Mouse (Mus musculus): ENCODE data around the gene Trim66. TPM values are rescaled to one million over a fixed set of nuclear protein-coding genes. Genes with fewer than 3 reads are reported as not detected.

The Trim66 gene
- polyA plus RNA-seq, 1 experiment from 2014 or later = 0.01 TPM

- DNase-seq (no peak), ATAC-seq (ENCODE audit: low read depth) (no peak)
- H3K27me3 ChIP-seq = peaks cover 28% of the 10 kb centered on the region
- no peak overlapping the region for H3K9ac ChIP-seq
- H3K27ac ChIP-seq = no peak overlapping the region
- H3K4me2 ChIP-seq = no peak overlapping the region
- 60% methylated on average over 18 of the region's 18 CpGs for WGBS (ENCODE audit: insufficient replicate concordance)
- H3K36me3 ChIP-seq = no peaks in the 10 kb centered on the region
- H3K9me3 ChIP-seq (replicated peaks) = no peaks in the 10 kb centered on the region
- no peaks in the 10 kb centered on the region for H3K4me1 ChIP-seq (replicated peaks)
- no peak overlapping the region for H3K4me3 ChIP-seq (replicated peaks)
Observed at GRCm38 (mm10) chr7:109492616-109493318, 15.2 kb downstream of the Trim66 start.

GRCm38 (mm10) chr7:109484221-109484620 lies 23.7 kb downstream of the Trim66 start:
- no peaks in the 10 kb centered on the region for H3K4me1 ChIP-seq (replicated peaks)
- no peaks in the 10 kb centered on the region for H3K27me3 ChIP-seq
- H3K9me3 ChIP-seq (replicated peaks) = no peaks in the 10 kb centered on the region
- H3K36me3 ChIP-seq = no peaks in the 10 kb centered on the region
- no peak for DNase-seq
- no peak overlapping the region for H3K9ac ChIP-seq
- no peak for ATAC-seq (ENCODE audit: low read depth)
- no peak overlapping the region for H3K4me2 ChIP-seq
- WGBS (ENCODE audit: insufficient replicate concordance) = 61% methylated on average over 5 of the region's 5 CpGs
- no peak overlapping the region for H3K4me3 ChIP-seq (replicated peaks)
- no peak overlapping the region for H3K27ac ChIP-seq

GRCm38 (mm10) chr7:109480765-109481197 lies 27.2 kb downstream of the Trim66 start:
- no peaks in the 10 kb centered on the region for H3K36me3 ChIP-seq
- H3K9ac ChIP-seq = no peak overlapping the region
- H3K4me2 ChIP-seq = no peak overlapping the region
- ATAC-seq (ENCODE audit: low read depth) (no peak), DNase-seq (no peak)
- 48% methylated on average over 7 of the region's 7 CpGs for WGBS (ENCODE audit: insufficient replicate concordance)
- H3K9me3 ChIP-seq (replicated peaks) = no peaks in the 10 kb centered on the region
- H3K27me3 ChIP-seq = no peaks in the 10 kb centered on the region
- no peaks in the 10 kb centered on the region for H3K4me1 ChIP-seq (replicated peaks)
- H3K4me3 ChIP-seq (replicated peaks) = no peak overlapping the region
- no peak overlapping the region for H3K27ac ChIP-seq

GRCm38 (mm10) chr7:109477926-109478325 lies 30.0 kb downstream of the Trim66 start:
- 71% methylated on average over 3 of the region's 3 CpGs for WGBS (ENCODE audit: insufficient replicate concordance)
- H3K9ac ChIP-seq = no peak overlapping the region
- H3K36me3 ChIP-seq = no peaks in the 10 kb centered on the region
- no peaks in the 10 kb centered on the region for H3K27me3 ChIP-seq
- no peaks in the 10 kb centered on the region for H3K4me1 ChIP-seq (replicated peaks)
- H3K4me3 ChIP-seq (replicated peaks) = no peak overlapping the region
- no peak overlapping the region for H3K4me2 ChIP-seq
- DNase-seq = no peak
- no peak overlapping the region for H3K27ac ChIP-seq
- ATAC-seq (ENCODE audit: low read depth) = no peak
- no peaks in the 10 kb centered on the region for H3K9me3 ChIP-seq (replicated peaks)

GRCm38 (mm10) chr7:109470700-109471099 lies 37.2 kb downstream of the Trim66 start:
- no peaks in the 10 kb centered on the region for H3K27me3 ChIP-seq
- H3K4me1 ChIP-seq (replicated peaks) = no peaks in the 10 kb centered on the region
- no peaks in the 10 kb centered on the region for H3K36me3 ChIP-seq
- no peak overlapping the region for H3K27ac ChIP-seq
- H3K9ac ChIP-seq = no peak overlapping the region
- ATAC-seq (ENCODE audit: low read depth) (no peak), DNase-seq (no peak)
- no peak overlapping the region for H3K4me2 ChIP-seq
- H3K4me3 ChIP-seq (replicated peaks) = no peak overlapping the region
- 42% methylated on average over 4 of the region's 4 CpGs for WGBS (ENCODE audit: insufficient replicate concordance)
- H3K9me3 ChIP-seq (replicated peaks) = no peaks in the 10 kb centered on the region

- no peaks in the 10 kb centered on the region for H3K36me3 ChIP-seq
- 51% methylated on average over 6 of the region's 6 CpGs for WGBS (ENCODE audit: insufficient replicate concordance)
- DNase-seq = no peak
Observed at GRCm38 (mm10) chr7:109468262-109468701, 39.7 kb downstream of the Trim66 start.

GRCm38 (mm10) chr7:109467591-109467990 lies 40.3 kb downstream of the Trim66 start:
- WGBS (ENCODE audit: insufficient replicate concordance) = 23% methylated on average over 2 of the region's 2 CpGs
- no peaks in the 10 kb centered on the region for H3K4me1 ChIP-seq (replicated peaks)
- H3K27me3 ChIP-seq = no peaks in the 10 kb centered on the region
- H3K4me2 ChIP-seq = no peak overlapping the region
- no peak overlapping the region for H3K9ac ChIP-seq
- no peaks in the 10 kb centered on the region for H3K36me3 ChIP-seq
- no peak for ATAC-seq (ENCODE audit: low read depth)
- H3K4me3 ChIP-seq (replicated peaks) = no peak overlapping the region
- no peak overlapping the region for H3K27ac ChIP-seq
- no peaks in the 10 kb centered on the region for H3K9me3 ChIP-seq (replicated peaks)
- DNase-seq = no peak

More at GRCm38 (mm10) chr7:109468262-109468701, 39.7 kb downstream of the Trim66 start:
- no peaks in the 10 kb centered on the region for H3K4me1 ChIP-seq (replicated peaks)
- H3K4me3 ChIP-seq (replicated peaks) = no peak overlapping the region
- no peak overlapping the region for H3K9ac ChIP-seq
- no peaks in the 10 kb centered on the region for H3K27me3 ChIP-seq
- no peak overlapping the region for H3K4me2 ChIP-seq
- no peak for ATAC-seq (ENCODE audit: low read depth)
- no peak overlapping the region for H3K27ac ChIP-seq
- H3K9me3 ChIP-seq (replicated peaks) = no peaks in the 10 kb centered on the region

- ATAC-seq (ENCODE audit: low read depth) = no peak
- Histone ChIP-seq H3K4me1 (replicated peaks) (no peaks in the 10 kb centered on the region), H3K9me3 (replicated peaks) (no peaks in the 10 kb centered on the region), H3K27ac (no peak overlapping the region), H3K36me3 (no peaks in the 10 kb centered on the region), H3K4me3 (replicated peaks) (no peak overlapping the region), H3K27me3 (no peaks in the 10 kb centered on the region), H3K9ac (no peak overlapping the region), H3K4me2 (no peak overlapping the region)
- whole genome bisulfite sequencing (ENCODE audit: insufficient replicate concordance) = 67% methylated on average over 8 of the region's 8 CpGs
- DNase-seq = no peak
Observed at GRCm38 (mm10) chr7:109460698-109461097, 47.2 kb downstream of the Trim66 start.

GRCm38 (mm10) chr7:109456563-109456962 lies 51.4 kb downstream of the Trim66 start:
- H3K4me3 ChIP-seq (replicated peaks) = no peak overlapping the region

GRCm38 (mm10) chr7:109455748-109456147 lies 52.2 kb downstream of the Trim66 start:
- WGBS (ENCODE audit: insufficient replicate concordance) = 19% methylated on average over 2 of the region's 2 CpGs

More at GRCm38 (mm10) chr7:109456563-109456962, 51.4 kb downstream of the Trim66 start:
- WGBS (ENCODE audit: insufficient replicate concordance) = 40% methylated on average over 6 of the region's 6 CpGs
- no peak overlapping the region for H3K4me2 ChIP-seq
- H3K9ac ChIP-seq = no peak overlapping the region
- ATAC-seq (ENCODE audit: low read depth) = no peak
- H3K4me1 ChIP-seq (replicated peaks) = no peaks in the 10 kb centered on the region
- no peak for DNase-seq
- H3K9me3 ChIP-seq (replicated peaks) = no peaks in the 10 kb centered on the region
- no peak overlapping the region for H3K27ac ChIP-seq
- no peaks in the 10 kb centered on the region for H3K27me3 ChIP-seq
- H3K36me3 ChIP-seq = no peaks in the 10 kb centered on the region

GRCm38 (mm10) chr7:109454856-109455255 lies 53.1 kb downstream of the Trim66 start:
- no peaks in the 10 kb centered on the region for H3K9me3 ChIP-seq (replicated peaks)
- H3K4me1 ChIP-seq (replicated peaks) = no peaks in the 10 kb centered on the region
- no peak for ATAC-seq (ENCODE audit: low read depth)
- H3K4me3 ChIP-seq (replicated peaks) = no peak overlapping the region
- no peak overlapping the region for H3K27ac ChIP-seq
- no peak for DNase-seq
- H3K4me2 ChIP-seq = no peak overlapping the region
- 73% methylated on average over 9 of the region's 9 CpGs for WGBS (ENCODE audit: insufficient replicate concordance)
- no peak overlapping the region for H3K9ac ChIP-seq
- H3K36me3 ChIP-seq = no peaks in the 10 kb centered on the region
- H3K27me3 ChIP-seq = no peaks in the 10 kb centered on the region

More at GRCm38 (mm10) chr7:109455748-109456147, 52.2 kb downstream of the Trim66 start:
- Histone ChIP-seq H3K9ac (no peak overlapping the region), H3K9me3 (replicated peaks) (no peaks in the 10 kb centered on the region), H3K4me2 (no peak overlapping the region), H3K27me3 (no peaks in the 10 kb centered on the region), H3K36me3 (no peaks in the 10 kb centered on the region), H3K4me3 (replicated peaks) (no peak overlapping the region), H3K27ac (no peak overlapping the region), H3K4me1 (replicated peaks) (no peaks in the 10 kb centered on the region)
- DNase-seq (no peak), ATAC-seq (ENCODE audit: low read depth) (no peak)

GRCm38 (mm10) chr7:109448060-109448459 lies 59.9 kb downstream of the Trim66 start:
- no peak for DNase-seq
- Histone ChIP-seq H3K4me2 (no peak overlapping the region), H3K4me3 (replicated peaks) (no peak overlapping the region), H3K9me3 (replicated peaks) (no peaks in the 10 kb centered on the region), H3K36me3 (no peaks in the 10 kb centered on the region), H3K27ac (no peak overlapping the region), H3K4me1 (replicated peaks) (no peaks in the 10 kb centered on the region), H3K27me3 (no peaks in the 10 kb centered on the region), H3K9ac (no peak overlapping the region)
- ATAC-seq (ENCODE audit: low read depth) = no peak
- 52% methylated on average over 2 of the region's 2 CpGs for WGBS (ENCODE audit: insufficient replicate concordance)

All from liver, embryonic 13.5 days (tissue).